Mouse (Mus musculus) frontal cortex, postnatal 25 days (tissue): ENCODE data around the gene Gngt2.

ENCODE experiments used
- DNase-seq, 2 experiments: peaks; one replicate each; pipeline ENCODE4 v3.0.0; 2022; ENCODE audit warnings: low spot score in 2 of 2

Gene Gngt2

GRCm38 (mm10) chr11:95837059-95837458 lies at the start of gene Gngt2:
Gngt2 (plus strand) TSS chr11:95837216.
- no peak for DNase-seq

DNA sequence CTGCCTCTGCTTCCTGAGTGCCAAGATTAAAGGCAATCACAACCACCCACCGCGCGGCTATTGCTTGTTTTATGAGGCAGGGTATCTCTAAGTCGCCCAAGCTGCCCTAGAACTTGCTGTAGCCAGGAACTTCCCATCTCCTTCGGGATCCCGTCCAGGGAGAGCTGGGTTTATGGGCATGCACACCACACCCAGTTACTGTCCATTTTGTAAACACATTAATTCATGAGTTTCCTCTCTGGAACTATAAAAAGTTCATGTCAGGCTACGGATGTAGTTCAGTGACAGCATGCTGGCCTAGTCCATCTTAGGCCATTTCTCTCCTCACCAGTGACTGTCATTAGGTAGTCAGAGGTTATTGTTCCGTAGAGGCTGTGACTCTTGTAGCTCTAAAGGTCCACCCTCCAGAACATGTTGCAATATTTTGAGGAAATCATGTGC lies 47.5 kb upstream of the Gngt2 start:
- no peak for DNase-seq

DNA sequence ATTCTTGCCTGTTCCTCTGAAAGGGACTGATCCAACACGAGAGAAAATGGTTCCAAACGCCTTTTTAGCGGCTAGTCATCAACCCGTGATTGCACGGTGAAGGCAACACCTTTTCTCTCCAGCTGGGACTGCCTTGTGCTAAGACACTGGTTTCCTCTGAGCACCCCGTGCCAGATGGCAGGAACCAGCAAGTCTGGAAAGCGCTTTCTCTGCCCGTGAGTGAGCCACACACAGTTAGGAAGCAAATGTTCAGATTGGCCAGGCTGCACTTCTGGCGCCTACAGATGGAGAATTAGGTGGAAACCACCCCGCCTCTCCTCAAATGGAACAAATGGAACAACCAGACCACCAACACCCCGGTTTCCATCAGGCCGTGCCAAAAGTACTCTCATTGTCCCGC lies 45.2 kb upstream of the Gngt2 start:
- DNase-seq, result peak; percentile 10 to 18

DNA sequence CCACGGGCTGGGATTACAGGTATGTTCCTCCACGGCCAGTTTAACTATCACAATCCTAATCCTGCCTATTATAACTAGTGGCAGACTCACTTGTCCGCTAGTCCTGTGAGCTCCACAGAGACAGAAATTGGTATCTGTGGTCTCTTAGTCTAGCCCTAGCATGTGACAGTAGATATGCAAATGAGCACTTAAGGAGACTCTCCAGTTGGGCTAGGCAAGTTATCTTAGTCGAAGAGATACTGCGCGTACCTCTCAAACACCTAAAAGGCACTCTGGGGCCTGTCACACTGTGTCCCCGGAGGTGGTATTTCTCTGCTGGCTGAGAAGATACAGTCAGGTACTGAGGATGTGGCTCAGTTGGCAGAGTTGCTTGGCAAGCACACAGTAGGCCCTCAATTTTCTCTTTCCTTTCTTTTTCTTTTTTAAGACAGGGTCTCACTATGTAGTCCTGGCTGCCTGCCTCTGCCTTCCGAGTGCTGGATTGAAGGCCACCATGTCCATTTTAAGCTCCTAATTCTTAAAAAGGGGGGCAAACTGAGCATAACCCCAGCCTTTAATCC lies 44.0 kb upstream of the Gngt2 start:
- DNase-seq, result no peak

DNA sequence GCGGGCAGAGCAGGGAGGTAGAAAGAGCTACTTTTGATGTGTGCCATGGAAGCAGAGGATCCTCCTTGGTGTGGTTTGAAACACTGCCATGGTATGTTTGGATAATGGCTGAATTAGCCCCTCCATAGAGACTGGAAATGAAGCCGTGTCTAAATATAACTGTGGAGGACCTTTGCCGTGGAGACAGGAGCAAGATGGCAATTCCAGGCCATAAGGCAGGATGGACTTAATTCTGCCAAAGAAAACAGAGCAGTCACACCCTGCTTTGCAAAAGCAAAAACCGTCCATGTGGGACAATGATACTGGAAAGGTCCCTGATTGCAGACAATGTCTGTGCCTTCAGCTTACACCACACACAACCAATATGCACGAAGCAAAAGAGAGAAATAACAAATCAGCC lies 42.8 kb upstream of the Gngt2 start:
- DNase-seq, result no peak

DNA sequence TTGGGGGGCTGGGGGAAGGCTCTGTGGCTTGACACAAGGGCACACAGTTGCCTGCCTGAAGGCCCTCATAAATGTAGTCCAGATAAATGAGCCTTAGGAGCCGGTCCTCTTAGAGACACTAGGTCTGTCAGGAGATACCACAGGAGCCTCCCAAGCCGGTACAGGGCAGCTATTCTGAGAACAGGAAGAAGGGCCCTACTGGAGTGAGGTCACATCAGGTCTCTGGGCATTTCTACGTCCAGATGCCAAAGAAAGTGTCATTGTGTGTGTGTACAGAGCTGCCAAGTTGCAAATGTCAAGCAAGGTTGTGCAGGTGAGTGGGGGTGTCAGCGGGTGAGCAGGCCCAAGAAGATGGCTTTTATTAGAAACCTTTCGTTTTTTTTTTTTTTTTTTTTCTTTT lies 41.4 kb upstream of the Gngt2 start:
- no peak for DNase-seq

DNA sequence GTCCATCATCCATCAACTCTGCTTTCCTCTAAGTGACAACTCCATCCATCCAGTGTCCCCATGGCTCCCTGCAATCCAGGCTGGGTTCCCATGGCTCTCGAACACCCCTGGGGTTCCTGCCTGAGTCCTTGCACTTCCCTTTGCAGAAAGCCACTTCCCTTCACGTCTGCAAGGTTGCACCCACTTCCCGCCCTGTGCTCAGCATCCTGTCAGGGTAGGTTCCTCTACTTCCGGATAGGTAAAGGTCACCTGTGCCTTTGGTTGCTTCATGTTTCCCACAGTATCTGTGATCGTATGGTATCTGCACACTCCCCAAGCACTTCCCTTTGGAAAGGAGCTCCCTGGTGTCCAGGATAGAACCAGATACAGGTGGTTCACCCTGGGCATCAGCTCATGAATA lies 32.0 kb upstream of the Gngt2 start:
- no peak for DNase-seq

- DNase-seq, result no peak
These were observed 31.5 kb upstream of the Gngt2 start for GRCm38 (mm10) chr11:95805527-95805926.

- no peak for DNase-seq
These were observed 29.1 kb upstream of the Gngt2 start for GRCm38 (mm10) chr11:95807884-95808283.

DNA sequence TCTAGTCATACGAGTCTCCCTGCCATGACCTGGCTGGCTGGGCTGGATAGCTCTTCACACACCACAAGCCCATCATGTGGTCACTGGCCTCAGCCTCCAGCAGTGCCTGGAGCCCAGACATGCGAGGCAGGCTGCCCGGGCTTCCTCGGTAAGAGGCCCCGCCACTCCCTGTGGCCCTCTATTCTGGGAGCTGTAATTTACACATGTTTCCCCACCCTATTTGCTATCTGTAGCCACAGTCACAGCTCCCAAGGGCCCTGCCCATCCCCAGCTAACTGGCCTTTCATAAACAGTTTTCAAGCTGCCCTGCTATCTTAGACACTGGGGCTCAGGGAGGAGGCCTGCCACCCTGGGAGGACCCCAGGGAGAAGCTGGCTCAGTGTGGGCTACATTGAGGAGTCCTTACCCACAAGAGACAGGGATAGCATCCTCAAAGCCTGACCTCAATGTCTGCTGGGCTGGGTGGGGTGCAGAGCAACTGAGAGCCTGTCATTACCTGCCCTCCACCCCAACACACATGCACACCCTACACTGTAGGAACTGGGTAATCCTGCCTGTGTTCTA lies 28.5 kb upstream of the Gngt2 start:
- no peak for DNase-seq

GRCm38 (mm10) chr11:95809603-95810002 lies 27.4 kb upstream of the Gngt2 start:
- no peak for DNase-seq

GRCm38 (mm10) chr11:95810828-95811227 lies 26.2 kb upstream of the Gngt2 start:
- DNase-seq, result no peak

DNA sequence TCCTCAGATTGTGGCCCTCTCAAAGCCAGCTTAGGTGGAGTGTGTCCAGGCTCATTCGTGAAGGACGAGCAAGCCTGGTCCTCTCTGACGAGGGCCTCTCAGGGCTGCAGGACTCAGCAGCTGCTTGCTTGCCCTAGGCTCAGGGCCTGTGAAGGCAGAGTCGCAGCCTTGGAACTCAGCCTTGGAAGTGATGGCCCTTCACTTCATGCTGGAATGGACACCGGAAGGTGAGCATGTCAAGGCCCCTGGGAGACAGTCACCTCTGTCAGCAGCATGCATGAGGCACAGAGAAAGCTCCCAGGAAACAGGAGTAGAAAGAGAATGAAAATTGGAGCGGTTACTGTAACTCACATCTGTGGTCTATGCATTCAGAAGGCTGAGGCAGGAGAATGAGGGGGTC lies 25.3 kb upstream of the Gngt2 start:
- no peak for DNase-seq

DNA sequence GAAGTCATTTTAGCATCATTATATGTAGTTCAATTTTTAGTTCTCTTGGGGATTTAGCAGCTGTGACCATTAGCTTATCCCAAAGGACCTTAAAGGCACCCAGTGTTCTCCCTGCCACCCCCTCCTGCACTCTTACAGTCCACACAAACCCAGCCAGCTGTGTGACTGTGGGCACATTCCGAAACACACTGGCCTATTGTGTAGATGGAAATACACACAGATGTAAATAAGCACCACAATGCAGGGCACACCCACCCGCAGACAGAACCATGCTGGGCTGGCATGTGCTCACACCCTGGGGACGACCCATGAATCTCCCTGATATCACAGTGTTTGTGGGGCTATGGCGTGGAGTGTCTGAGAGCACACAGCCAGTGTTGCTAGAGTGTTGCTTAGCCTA lies 24.8 kb upstream of the Gngt2 start:
- DNase-seq, result no peak

GRCm38 (mm10) chr11:95814101-95814500 lies 22.9 kb upstream of the Gngt2 start:
- no peak for DNase-seq

- no peak for DNase-seq
These were observed 22.2 kb upstream of the Gngt2 start for GRCm38 (mm10) chr11:95814857-95815256.

- DNase-seq, result no peak
These were observed 21.6 kb upstream of the Gngt2 start for GRCm38 (mm10) chr11:95815412-95815811.

DNA sequence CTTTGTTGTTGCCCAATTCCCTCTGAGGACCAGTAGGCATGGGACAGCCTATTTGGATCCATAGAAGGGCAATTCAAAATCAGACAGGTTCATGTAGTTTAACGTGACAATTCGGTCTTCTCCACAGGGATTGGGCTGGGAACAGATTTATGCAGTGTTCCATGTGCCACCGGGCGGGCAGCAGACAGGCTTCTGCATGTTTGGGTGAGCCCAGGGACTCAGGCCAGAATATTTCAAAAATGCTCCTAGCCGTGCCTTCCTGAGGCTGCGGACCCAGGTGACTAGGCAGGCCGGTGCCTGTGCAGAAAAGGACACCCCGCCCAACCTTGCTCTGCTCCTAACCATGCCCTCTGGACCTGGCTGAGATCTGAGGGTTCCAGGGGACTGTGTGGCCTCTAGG lies 17.9 kb upstream of the Gngt2 start:
- no peak for DNase-seq

DNA sequence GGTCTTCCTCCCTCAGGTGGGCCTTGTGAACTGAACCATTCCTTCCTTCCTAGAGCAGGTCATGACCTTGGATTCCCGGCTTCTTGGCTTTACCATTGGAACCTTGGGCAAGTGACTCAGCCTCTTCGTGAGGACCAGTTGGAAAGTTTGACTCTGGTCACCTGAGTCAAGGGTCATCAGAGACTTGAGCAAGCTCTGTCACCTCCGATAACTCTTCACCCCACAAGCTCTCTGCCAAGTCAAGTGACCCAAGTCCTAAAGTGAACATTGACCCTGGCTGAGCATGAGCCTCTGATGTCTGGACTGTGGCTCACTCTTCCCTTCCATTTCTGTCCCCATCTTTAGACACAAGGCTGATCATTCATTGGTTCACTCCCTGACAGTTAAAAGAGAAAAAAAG lies 15.5 kb upstream of the Gngt2 start:
- DNase-seq, result no peak

- DNase-seq, result no peak
These were observed 14.6 kb upstream of the Gngt2 start for GRCm38 (mm10) chr11:95822437-95822836.

DNA sequence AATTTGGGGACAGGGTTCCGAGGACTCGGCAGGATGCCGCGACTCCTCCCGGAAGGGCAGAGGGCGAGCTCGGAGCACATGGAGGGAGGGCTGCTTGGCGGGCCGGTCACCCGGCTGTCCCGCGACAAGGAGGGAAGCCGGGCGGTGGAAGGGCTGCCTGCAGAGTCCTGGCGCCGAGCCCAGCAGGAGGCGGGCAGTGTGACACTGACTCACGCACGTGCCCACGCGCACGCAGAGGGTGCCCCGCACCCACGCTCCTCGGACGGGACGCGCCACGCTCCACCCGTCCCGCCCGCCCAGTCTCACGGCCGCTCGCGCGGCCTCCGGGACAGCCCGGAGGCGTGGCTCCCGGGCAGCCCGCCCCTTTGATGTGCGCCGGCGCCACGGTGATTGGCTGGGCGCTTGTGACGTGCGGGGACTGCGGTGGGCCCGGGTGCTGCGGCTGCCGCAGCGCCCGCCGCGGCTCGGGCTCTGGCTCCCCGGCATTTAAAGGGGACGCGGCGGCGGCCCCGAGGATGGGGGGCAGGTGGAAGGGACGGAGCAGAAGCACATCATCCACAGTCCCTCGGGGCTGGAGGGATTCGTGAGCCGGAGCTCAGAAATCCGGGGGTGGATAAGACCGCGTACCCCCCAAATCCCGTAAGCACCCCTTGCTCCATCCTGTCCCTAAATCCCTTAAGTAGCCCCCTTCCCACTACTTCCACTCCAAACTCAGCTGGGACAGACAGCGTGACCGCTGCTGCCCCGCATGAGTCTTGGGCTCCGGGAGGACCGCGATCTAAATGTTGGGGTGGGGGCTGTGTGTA lies 12.7 kb upstream of the Gngt2 start, which contains the start of gene Phospho1:
Gene Phospho1, plus strand, starts transcription at position 429 of the 806 bp plus-strand sequence.
- peak; percentile 62 to 78 for DNase-seq

DNA sequence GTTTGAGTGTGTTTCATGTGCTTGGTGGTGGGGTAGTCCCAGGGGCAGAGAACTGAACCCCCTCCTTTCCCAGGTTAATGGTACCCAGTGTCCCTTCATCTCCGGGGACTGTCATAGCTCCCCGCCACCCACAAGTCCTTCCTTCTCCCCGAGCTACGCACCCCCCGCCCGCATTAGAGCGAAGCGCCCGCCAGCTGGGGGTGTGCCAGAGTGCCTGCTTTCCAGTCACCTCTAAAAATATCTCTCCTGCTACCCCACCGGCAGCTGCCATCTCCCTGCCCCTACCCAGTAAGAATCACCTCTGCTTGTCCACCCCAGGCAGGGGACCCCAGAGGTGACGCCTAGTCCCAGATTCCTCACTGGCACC lies 12.2 kb upstream of the Gngt2 start:
- peak in 1 of 2 experiments; percentile 54 for DNase-seq

DNA sequence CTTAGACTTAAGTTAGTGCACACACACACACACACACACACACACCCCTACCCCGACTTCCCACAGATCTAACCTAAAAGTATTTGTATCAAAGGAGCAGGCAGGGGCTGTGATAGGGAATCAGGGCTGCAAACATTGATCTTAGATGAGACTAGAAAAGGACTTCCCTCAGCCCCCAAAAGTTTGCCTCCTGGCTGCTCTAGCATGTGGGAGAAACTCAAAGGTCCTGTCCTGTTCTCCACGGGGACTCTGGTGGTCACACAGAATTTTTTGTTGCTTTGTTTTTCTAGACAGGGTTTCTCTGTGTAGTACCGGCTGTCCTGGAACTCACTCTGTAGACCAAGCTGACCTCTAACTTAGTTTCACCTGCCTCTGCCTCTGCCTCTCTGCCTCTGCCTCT lies 11.4 kb upstream of the Gngt2 start:
- DNase-seq, result no peak
